Mouse (Mus musculus) heart, postnatal 14 days (tissue): ENCODE data around the gene Cep152. TPM values are rescaled to one million over a fixed set of nuclear protein-coding genes. Genes with fewer than 3 reads are reported as not detected.

Experiments
- total RNA-seq, 2 experiments: library from RNA; stranded (reverse); gene quantifications; 2 replicates each; pipeline ENCODE4 v1.2.3; 2021

Cep152 gene
- total RNA-seq, 2 experiments from 2014 or later, result 2.1 TPM

Other genes starting within 250 kb of the Cep152 start
- gene Gm9913, start 120.0 kb downstream of the Cep152 start, total RNA-seq, result under 1 TPM; 0.22 TPM
- gene Fbn1, start 117.1 kb downstream of the Cep152 start, total RNA-seq, result 100 to 1,000 TPM; 163 TPM
- 10 to 100 TPM; 57.6 to 59.5 TPM for gene Eid1, start 48.0 kb upstream of the Cep152 start, total RNA-seq
- gene Shc4, start 99.0 kb upstream of the Cep152 start, total RNA-seq, result under 1 TPM; 0.34 to 0.72 TPM
- gene Secisbp2l, start 157.8 kb upstream of the Cep152 start, total RNA-seq, result 10 to 100 TPM; 30.3 to 32.8 TPM
- 10 to 100 TPM; 12.0 to 14.0 TPM for gene Galk2, start 234.0 kb upstream of the Cep152 start, total RNA-seq
- gene Cops2, start 234.0 kb upstream of the Cep152 start, total RNA-seq, result 10 to 100 TPM; 74.7 to 90.3 TPM